Mouse (Mus musculus): Measurements from ENCODE around the gene 4921539E11Rik. TPM values are rescaled to one million over a fixed set of nuclear protein-coding genes. Genes with fewer than 3 reads are reported as not detected.

The 4921539E11Rik gene
- polyA plus RNA-seq, 1 experiment, result not detected

DNA sequence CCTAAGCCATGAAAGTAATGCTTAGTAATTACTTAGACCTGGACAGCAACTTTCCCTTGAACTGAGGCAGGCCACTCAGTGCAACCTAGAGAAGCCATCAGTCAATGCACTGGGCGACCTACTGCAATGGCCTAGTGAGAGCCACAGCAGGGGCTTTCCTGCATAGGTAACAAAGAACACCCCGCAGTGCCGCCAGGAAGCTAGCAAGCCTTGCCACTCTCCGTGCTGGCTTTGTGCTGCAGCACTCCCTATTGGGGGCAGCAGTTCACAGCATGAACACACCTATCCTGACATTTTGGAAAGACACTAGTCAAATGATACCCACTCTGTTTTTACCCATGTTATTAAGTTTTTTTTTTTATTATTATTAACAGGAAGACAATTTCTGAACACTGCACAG, 91.6 kb downstream of the 4921539E11Rik start:
- TF ChIP-seq CTCF (IDR thresholded peaks at IDR 0.05; ENCODE audit: control insufficient read depth, insufficient read depth, low read length), result no peak
- TF ChIP-seq POLR2A (IDR thresholded peaks at IDR 0.05; ENCODE audit: borderline replicate concordance, control insufficient read depth, low read depth, low read length), result no peak
- Histone ChIP-seq H3K4me3 (replicated peaks; ENCODE audit: control insufficient read depth, low read depth, low read length) (no peak overlapping the region), H3K4me1 (ENCODE audit: control insufficient read depth, insufficient read depth, low read length) (no peaks in the 10 kb centered on the region), H3K27ac (ENCODE audit: control insufficient read depth, insufficient read depth, low read depth, low read length, poor library complexity) (no peak overlapping the region)
- 83% methylated on average over 4 of the region's 4 CpGs for WGBS

GRCm38 (mm10) chr4:103197401-103197800, 93.3 kb downstream of the 4921539E11Rik start:
- no peak for TF ChIP-seq CTCF (IDR thresholded peaks at IDR 0.05; ENCODE audit: control insufficient read depth, insufficient read depth, low read length)
- no peak for TF ChIP-seq POLR2A (IDR thresholded peaks at IDR 0.05; ENCODE audit: borderline replicate concordance, control insufficient read depth, low read depth, low read length)
- no peak overlapping the region for H3K27ac ChIP-seq (ENCODE audit: control insufficient read depth, insufficient read depth, low read depth, low read length, poor library complexity)
- H3K4me1 ChIP-seq (ENCODE audit: control insufficient read depth, insufficient read depth, low read length), result no peaks in the 10 kb centered on the region
- 62% methylated on average over 8 of the region's 8 CpGs for WGBS
- H3K4me3 ChIP-seq (replicated peaks; ENCODE audit: control insufficient read depth, low read depth, low read length), result no peak overlapping the region

- no peak overlapping the region for H3K27ac ChIP-seq (ENCODE audit: control insufficient read depth, insufficient read depth, low read depth, low read length, poor library complexity)
- peaks cover 1% of the 10 kb centered on the region for H3K4me1 ChIP-seq (ENCODE audit: control insufficient read depth, insufficient read depth, low read length)
- WGBS, result 89% methylated on average over 2 of the region's 2 CpGs
These were observed 98.2 kb downstream of the 4921539E11Rik start for GRCm38 (mm10) chr4:103192421-103192820.

DNA sequence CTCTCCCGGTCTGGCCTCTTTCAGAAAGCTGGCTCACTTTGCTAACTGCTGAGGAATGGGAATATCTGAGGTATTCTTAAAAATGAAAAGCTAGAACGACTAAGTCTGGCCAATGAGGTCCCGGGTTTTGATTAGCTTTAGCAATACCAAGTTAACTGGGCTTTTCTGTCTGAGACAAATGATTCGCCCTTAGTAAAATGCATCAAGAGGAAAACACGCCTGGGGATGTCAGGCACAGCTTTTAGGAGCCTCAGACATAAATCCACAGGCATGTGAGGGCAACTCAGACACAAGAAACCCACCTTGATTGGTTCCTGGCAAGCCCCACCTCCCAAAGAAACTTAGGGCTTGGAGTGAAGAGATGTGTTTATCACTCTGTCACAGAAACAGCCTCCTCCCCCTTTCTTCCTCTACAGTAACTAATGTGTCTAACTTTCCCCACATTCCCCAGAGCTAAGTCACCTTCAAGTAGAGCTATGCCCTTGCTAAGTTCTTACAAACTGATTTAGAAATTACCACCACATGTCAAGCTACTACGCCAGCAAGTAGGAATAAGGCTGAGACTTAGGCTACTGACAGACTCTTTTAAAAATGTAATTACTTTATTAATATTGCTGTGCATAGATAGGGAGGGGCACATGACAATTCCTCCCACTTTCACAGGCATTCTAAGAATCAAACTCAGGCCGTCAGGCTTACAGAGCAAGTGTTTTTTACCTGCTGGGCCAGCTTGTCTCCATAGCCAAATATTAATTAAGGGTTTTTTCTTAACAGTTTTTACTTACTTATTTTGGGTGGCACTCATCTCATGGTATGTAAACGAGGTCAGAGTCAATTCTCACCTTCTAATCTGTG, 101.7 kb downstream of the 4921539E11Rik start:
- no peak for TF ChIP-seq POLR2A (IDR thresholded peaks at IDR 0.05; ENCODE audit: borderline replicate concordance, control insufficient read depth, low read depth, low read length)
- no peak for TF ChIP-seq CTCF (IDR thresholded peaks at IDR 0.05; ENCODE audit: control insufficient read depth, insufficient read depth, low read length)
- Histone ChIP-seq H3K27ac (ENCODE audit: control insufficient read depth, insufficient read depth, low read depth, low read length, poor library complexity) (no peak overlapping the region), H3K4me1 (ENCODE audit: control insufficient read depth, insufficient read depth, low read length) (peaks cover 1% of the 10 kb centered on the region), H3K4me3 (replicated peaks; ENCODE audit: control insufficient read depth, low read depth, low read length) (no peak overlapping the region)
- WGBS, result 83% methylated on average over 8 of the region's 8 CpGs

More at GRCm38 (mm10) chr4:103192421-103192820, 98.2 kb downstream of the 4921539E11Rik start:
- H3K4me3 ChIP-seq (replicated peaks; ENCODE audit: control insufficient read depth, low read depth, low read length), result no peak overlapping the region
- TF ChIP-seq CTCF (IDR thresholded peaks at IDR 0.05; ENCODE audit: control insufficient read depth, insufficient read depth, low read length) (0 out of 2 replicates have a peak, but pooled peaks have one; percentile 9), POLR2A (IDR thresholded peaks at IDR 0.05; ENCODE audit: borderline replicate concordance, control insufficient read depth, low read depth, low read length) (no peak)

Other genes starting within 250 kb of the 4921539E11Rik start
- gene Mier1, start 176.5 kb downstream of the 4921539E11Rik start, polyA plus RNA-seq (2011; ENCODE audit: insufficient read depth, insufficient read length, low replicate concordance, missing spikeins), result 42.3 and 78.0 TPM in 2 replicates
- gene Wdr78, start 176.3 kb downstream of the 4921539E11Rik start, polyA plus RNA-seq (2011; ENCODE audit: insufficient read depth, insufficient read length, low replicate concordance, missing spikeins), result 0.72 and 2.0 TPM in 2 replicates
- gene Slc35d1, start 75.7 kb downstream of the 4921539E11Rik start, polyA plus RNA-seq (2011; ENCODE audit: insufficient read depth, insufficient read length, low replicate concordance, missing spikeins), result 3.8 and 4.9 TPM in 2 replicates
- 4.9 and 5.9 TPM in 2 replicates for gene Oma1, start 22.9 kb upstream of the 4921539E11Rik start, polyA plus RNA-seq (2011; ENCODE audit: insufficient read depth, insufficient read length, low replicate concordance, missing spikeins)